Mouse (Mus musculus) ES-E14 (cell line): ENCODE measurements around the gene Sprr2i.

Experiments used
- CHD2 ChIP-seq: IDR thresholded peaks from 2 replicates; pipeline ENCODE4 v1.6.1; 2014; ENCODE audit warnings: mild to moderate bottlenecking, low read depth, low read length, inconsistent platforms
- HCFC1 ChIP-seq: IDR thresholded peaks from 2 replicates; pipeline ENCODE4 v1.6.1; 2012; ENCODE audit warnings: low read length, inconsistent platforms, borderline replicate concordance; ENCODE audit not compliant: insufficient read depth
- MAFK ChIP-seq: IDR thresholded peaks from 2 replicates; pipeline ENCODE4 v1.6.1; 2014; ENCODE audit warnings: mild to moderate bottlenecking, low read depth, low read length, inconsistent platforms; ENCODE audit not compliant: insufficient read depth
- ZC3H11A ChIP-seq: IDR thresholded peaks from 2 replicates; pipeline ENCODE4 v1.6.1; 2012; ENCODE audit warnings: low read depth, mild to moderate bottlenecking, inconsistent platforms, low read length, borderline replicate concordance
- ZNF384 ChIP-seq: IDR thresholded peaks from 2 replicates; pipeline ENCODE4 v1.6.1; 2012; ENCODE audit warnings: low read depth, low read length, inconsistent platforms

DNA sequence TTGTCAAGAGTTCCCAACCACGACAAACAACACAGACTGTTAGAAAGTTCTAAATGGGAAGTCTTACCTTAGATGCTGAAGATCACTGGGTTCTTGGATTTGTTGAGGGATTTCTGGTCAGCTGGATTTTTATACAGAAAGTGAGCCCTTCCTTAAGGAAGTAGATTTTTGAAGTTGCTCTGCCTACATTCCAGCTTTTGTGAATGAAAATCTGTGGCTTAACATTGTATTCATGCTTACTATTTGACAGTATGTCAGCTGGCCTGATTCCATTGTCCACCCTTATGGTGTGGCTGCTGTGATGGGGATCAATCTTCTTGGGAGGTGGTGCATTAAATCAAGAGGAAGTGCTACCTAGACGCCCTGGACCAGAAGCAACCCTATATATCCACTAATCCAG is 50.8 kb downstream of the Sprr2i start, which contains the start of gene Sprr3:
- TF ChIP-seq CHD2 (no peak), ZNF384 (no peak), MAFK (no peak), HCFC1 (no peak), ZC3H11A (no peak)
